Mouse (Mus musculus): ENCODE measurements around the gene Fuk.
"Not testable (repeated sequence)": the region's sequence is repeated elsewhere in the genome, so short reads cannot be mapped to it uniquely, and the experiment has no call there.

Fuk gene

GRCm38 (mm10) chr8:110901839-110902578 lies at the start of gene Fuk:
TSS of gene Fuk (minus strand) at chr8:110902488.
- DNase-seq = peak; percentile 85

GRCm38 (mm10) chr8:110950065-110950484 lies 47.8 kb upstream of the Fuk start:
- peak; percentile 38 for DNase-seq

GRCm38 (mm10) chr8:110945716-110946115 lies 43.4 kb upstream of the Fuk start:
- no peak for DNase-seq

GRCm38 (mm10) chr8:110944276-110944876 lies 42.1 kb upstream of the Fuk start:
- DNase-seq = no peak

GRCm38 (mm10) chr8:110941453-110941948 lies 39.2 kb upstream of the Fuk start:
- DNase-seq = peak; percentile 87

GRCm38 (mm10) chr8:110940682-110941452 lies 38.6 kb upstream of the Fuk start:
- no peak for DNase-seq

- DNase-seq = peak; percentile 52
Observed at GRCm38 (mm10) chr8:110938882-110939589, 36.7 kb upstream of the Fuk start.

GRCm38 (mm10) chr8:110936217-110936616 lies 33.9 kb upstream of the Fuk start:
- no peak for DNase-seq

GRCm38 (mm10) chr8:110933272-110933671 lies 31.0 kb upstream of the Fuk start:
- DNase-seq = no peak

GRCm38 (mm10) chr8:110932444-110932843 lies 30.2 kb upstream of the Fuk start:
- no peak for DNase-seq

- DNase-seq = peak; percentile 72
Observed at GRCm38 (mm10) chr8:110931176-110931939, 29.1 kb upstream of the Fuk start.

GRCm38 (mm10) chr8:110929672-110930071 lies 27.4 kb upstream of the Fuk start:
- DNase-seq = not testable (repeated sequence)

- no peak for DNase-seq
Observed at GRCm38 (mm10) chr8:110929066-110929465, 26.8 kb upstream of the Fuk start.

- DNase-seq = no peak
Observed at GRCm38 (mm10) chr8:110928435-110928834, 26.1 kb upstream of the Fuk start.

- DNase-seq = no peak
Observed at GRCm38 (mm10) chr8:110926690-110927089, 24.4 kb upstream of the Fuk start.

GRCm38 (mm10) chr8:110925691-110926140 lies 23.4 kb upstream of the Fuk start:
- no peak for DNase-seq

- peak; percentile 36 for DNase-seq
Observed at GRCm38 (mm10) chr8:110921492-110922230, 19.4 kb upstream of the Fuk start.

GRCm38 (mm10) chr8:110920773-110921277 lies 18.5 kb upstream of the Fuk start:
- no peak for DNase-seq

GRCm38 (mm10) chr8:110920032-110920772 lies 17.9 kb upstream of the Fuk start:
- peak; percentile 55 for DNase-seq

- DNase-seq = peak; percentile 92
Observed at GRCm38 (mm10) chr8:110919341-110920031, 17.2 kb upstream of the Fuk start, which contains the start of gene St3gal2. TSS of gene St3gal2 (plus strand) at chr8:110919922.

Data from kidney, adult 11 months (tissue).